Mouse (Mus musculus) midbrain, embryonic 10.5 days (tissue): Measurements from ENCODE around the gene Olfml3. TPM values are rescaled to one million over a fixed set of nuclear protein-coding genes. Genes with fewer than 3 reads are reported as not detected.

Experiments used
- DNase-seq: peaks from one replicate; pipeline ENCODE4 v3.0.0-alpha.2; 2017; ENCODE audit warnings: low spot score
- H3K27ac ChIP-seq: fragments of 300-500 bp; sonication (generic); replicated peaks from 2 replicates; pipeline ENCODE4 v1.5.1; 2016; ENCODE audit warnings: mild to moderate bottlenecking
- H3K27me3 ChIP-seq: fragments of 300-500 bp; sonication (generic); 2 replicates; pipeline ENCODE4 v1.6.1; 2016; ENCODE audit warnings: low read depth, mild to moderate bottlenecking; ENCODE audit not compliant: poor library complexity, severe bottlenecking
- H3K36me3 ChIP-seq: fragments of 300-500 bp; sonication (generic); 2 replicates; pipeline ENCODE4 v1.6.1; 2016; ENCODE audit warnings: mild to moderate bottlenecking, moderate library complexity
- H3K4me1 ChIP-seq: fragments of 300-500 bp; sonication (generic); 2 replicates; pipeline ENCODE4 v1.6.1; 2016
- H3K4me3 ChIP-seq: fragments of 300-500 bp; sonication (generic); 2 replicates; pipeline ENCODE4 v1.5.1; 2016; ENCODE audit warnings: mild to moderate bottlenecking, moderate library complexity
- H3K9me3 ChIP-seq: fragments of 300-500 bp; sonication (generic); replicated peaks from 2 replicates; pipeline ENCODE4 v1.6.1; 2016; ENCODE audit warnings: mild to moderate bottlenecking
- WGBS: fragments of 180-500 bp; shearing (Covaris S2); methylation state at CpG from one replicate; pipeline ENCODE4 v1.1.7; 2016; 5-methylcytosine and 5-hydroxymethylcytosine counted together
- polyA plus RNA-seq: library from polyadenylated mRNA; unstranded; fragments of >200 nt; fragmentation: Nextera tagmentation; extraction: Ambion mirVana; gene quantifications from 2 replicates; pipeline ENCODE4 v1.2.1, GENCODE M21; 2016

Olfml3 gene
- polyA plus RNA-seq, 1 experiment from 2014 or later, result 9.9 TPM

GRCm38 (mm10) chr3:103735776-103736600 lies 1.8 kb downstream of the Olfml3 start:
- WGBS, result 75% methylated on average over 28 of the region's 28 CpGs
- Histone ChIP-seq H3K9me3 (peaks cover 6% of the 10 kb centered on the region; the same call in 1 of the 2 replicates), H3K36me3 (peaks cover 10% of the 10 kb centered on the region), H3K27ac (peak overlapping the region; percentile 91), H3K27me3 (peaks cover 13% of the 10 kb centered on the region; the same call in 1 of the 2 replicates), H3K4me1 (peaks cover 81% of the 10 kb centered on the region), H3K4me3 (peak overlapping the region; percentile 14; the same call in 1 of the 2 replicates)
- no peak for DNase-seq

DNA sequence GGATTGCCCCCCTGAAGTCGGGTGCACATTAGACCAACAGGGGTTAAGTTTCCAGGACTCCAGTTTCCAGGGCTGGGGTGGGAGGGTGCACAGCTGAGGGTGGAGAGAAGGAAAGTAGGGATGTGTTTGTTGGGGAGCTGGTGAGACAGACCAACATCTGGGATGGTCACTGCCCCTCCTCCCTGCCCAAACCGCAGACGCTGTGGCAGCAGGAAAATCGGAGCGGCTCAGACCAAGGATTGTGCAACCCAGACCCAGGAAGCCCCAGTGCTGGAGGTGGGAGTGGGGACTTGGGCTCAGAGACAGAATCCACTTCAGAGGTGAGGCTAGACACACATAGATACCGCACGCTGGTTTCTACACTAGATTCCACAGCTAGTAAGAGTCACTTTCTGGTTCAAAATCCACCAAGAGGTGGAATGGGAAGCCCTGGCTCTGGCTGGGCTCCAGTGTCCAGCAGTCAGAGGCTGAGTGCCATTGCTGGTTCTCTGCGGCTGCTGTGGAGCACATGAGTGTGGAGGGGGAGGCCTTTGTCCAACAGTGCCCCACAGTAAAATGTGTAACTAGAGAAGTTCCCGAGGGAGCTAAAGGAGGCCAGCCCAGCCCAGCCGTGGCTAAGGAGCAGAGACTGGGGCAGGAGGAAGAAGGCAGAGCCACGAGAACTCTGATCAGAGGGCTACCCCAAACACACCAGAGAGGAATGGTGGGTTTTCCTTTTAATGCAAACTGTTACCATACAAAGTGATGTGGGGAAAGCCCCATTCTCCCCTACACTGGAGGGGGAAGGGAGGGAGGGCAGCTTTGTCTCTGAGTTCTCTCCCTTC lies 2.9 kb downstream of the Olfml3 start:
- H3K4me3 ChIP-seq, result peak overlapping the region; percentile 36
- H3K36me3 ChIP-seq, result peaks cover 10% of the 10 kb centered on the region
- H3K9me3 ChIP-seq, result peaks cover 6% of the 10 kb centered on the region; the same call in 1 of the 2 replicates
- peaks cover 13% of the 10 kb centered on the region; the same call in 1 of the 2 replicates for H3K27me3 ChIP-seq
- peaks cover 71% of the 10 kb centered on the region for H3K4me1 ChIP-seq
- 8% methylated on average over 11 of the region's 11 CpGs for WGBS
- peak; percentile 55 for DNase-seq
- H3K27ac ChIP-seq, result peak overlapping the region; percentile 91

DNA sequence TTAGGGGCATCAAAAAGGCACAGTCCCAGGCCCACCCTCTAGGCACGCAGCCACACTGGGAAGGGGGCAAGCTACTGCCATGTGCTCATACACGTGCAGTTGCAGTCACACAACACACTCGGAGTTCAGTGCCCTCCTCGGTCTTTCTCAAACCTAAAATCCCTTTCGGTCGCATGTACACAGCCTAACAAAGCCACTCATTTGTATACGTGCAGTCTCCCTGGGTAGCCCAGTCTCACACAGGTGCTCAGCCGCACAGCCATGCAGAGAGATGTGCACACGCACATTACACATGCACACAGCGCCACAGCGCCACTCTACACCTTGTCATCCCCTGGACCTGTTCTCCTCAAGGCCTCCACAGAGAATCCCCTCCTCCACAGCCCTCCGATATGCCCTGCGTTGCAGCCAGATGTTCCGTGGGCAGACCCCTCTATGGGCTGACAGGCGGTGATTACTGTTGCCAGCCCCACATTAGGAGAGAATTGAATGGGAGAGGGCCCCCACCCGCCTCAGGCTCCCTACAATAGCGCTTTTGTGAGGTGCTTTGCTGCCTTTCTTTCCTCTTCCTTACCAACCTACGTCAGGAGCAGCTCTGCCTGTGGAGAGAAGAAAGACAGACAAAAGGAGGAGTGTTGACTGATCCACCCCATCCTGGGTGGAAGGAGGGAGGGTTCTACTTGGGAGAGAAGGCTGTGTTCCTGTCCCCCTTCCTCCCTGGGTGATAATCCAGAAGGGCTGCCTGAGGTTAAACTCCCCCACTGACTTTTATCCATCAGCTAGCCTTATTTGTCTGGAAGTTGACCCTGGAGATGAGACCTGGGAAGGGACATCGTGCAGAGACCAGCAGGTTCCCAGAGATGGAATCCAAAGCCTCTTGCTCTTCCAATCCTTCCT lies 3.8 kb downstream of the Olfml3 start:
- Histone ChIP-seq H3K9me3 (peaks cover 6% of the 10 kb centered on the region; the same call in 1 of the 2 replicates), H3K27ac (peak overlapping the region; percentile 91), H3K36me3 (peaks cover 10% of the 10 kb centered on the region), H3K27me3 (peaks cover 13% of the 10 kb centered on the region; the same call in 1 of the 2 replicates), H3K4me1 (peaks cover 65% of the 10 kb centered on the region), H3K4me3 (peak overlapping the region; percentile 36)
- 12% methylated on average over 19 of the region's 19 CpGs for WGBS
- peak; percentile 70 for DNase-seq

DNA sequence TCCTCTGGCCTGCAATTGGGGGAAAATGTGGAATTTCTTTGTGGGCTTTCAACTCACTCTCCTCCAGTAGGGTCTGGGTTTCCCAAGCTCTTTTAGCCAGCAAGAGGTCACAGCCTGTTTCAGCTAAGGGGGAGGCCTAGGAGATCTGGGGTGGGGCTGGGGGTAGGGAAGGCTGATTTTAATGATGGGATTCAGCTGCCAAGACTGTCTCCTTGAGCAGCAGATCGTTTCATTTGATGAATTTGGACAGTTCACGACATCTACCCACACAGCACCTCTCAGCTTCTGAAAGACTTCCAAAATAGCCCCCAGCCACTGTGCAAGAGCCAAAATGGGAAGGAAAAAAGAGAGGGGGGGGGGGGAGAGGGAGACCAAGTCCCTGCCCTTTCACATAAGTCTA lies 4.6 kb downstream of the Olfml3 start:
- Histone ChIP-seq H3K27me3 (peaks cover 13% of the 10 kb centered on the region; the same call in 1 of the 2 replicates), H3K9me3 (peaks cover 6% of the 10 kb centered on the region; the same call in 1 of the 2 replicates), H3K27ac (peak overlapping the region; percentile 91), H3K36me3 (peaks cover 10% of the 10 kb centered on the region), H3K4me3 (no peak overlapping the region), H3K4me1 (peaks cover 56% of the 10 kb centered on the region)
- 39% methylated on average over 2 of the region's 2 CpGs for WGBS
- no peak for DNase-seq

GRCm38 (mm10) chr3:103732116-103732515 lies 5.7 kb downstream of the Olfml3 start:
- peaks cover 10% of the 10 kb centered on the region for H3K36me3 ChIP-seq
- no peak overlapping the region for H3K4me3 ChIP-seq
- 89% methylated on average over 3 of the region's 3 CpGs for WGBS
- H3K4me1 ChIP-seq, result peaks cover 45% of the 10 kb centered on the region
- peaks cover 13% of the 10 kb centered on the region; the same call in 1 of the 2 replicates for H3K27me3 ChIP-seq
- H3K9me3 ChIP-seq, result peaks cover 6% of the 10 kb centered on the region; the same call in 1 of the 2 replicates
- no peak for DNase-seq
- no peak overlapping the region for H3K27ac ChIP-seq

GRCm38 (mm10) chr3:103729850-103730249 lies 8.0 kb downstream of the Olfml3 start:
- Histone ChIP-seq H3K9me3 (peaks cover 6% of the 10 kb centered on the region; the same call in 1 of the 2 replicates), H3K4me1 (peaks cover 30% of the 10 kb centered on the region)

GRCm38 (mm10) chr3:103727813-103728326 lies 9.9 kb downstream of the Olfml3 start:
- DNase-seq, result no peak
- H3K36me3 ChIP-seq, result peaks cover 3% of the 10 kb centered on the region; the same call in 1 of the 2 replicates
- H3K9me3 ChIP-seq, result peaks cover 6% of the 10 kb centered on the region; the same call in 1 of the 2 replicates
- H3K27ac ChIP-seq, result no peak overlapping the region
- H3K27me3 ChIP-seq, result no peaks in the 10 kb centered on the region
- H3K4me3 ChIP-seq, result no peak overlapping the region
- peaks cover 10% of the 10 kb centered on the region for H3K4me1 ChIP-seq
- 72% methylated on average over 2 of the region's 2 CpGs for WGBS

More at GRCm38 (mm10) chr3:103729850-103730249, 8.0 kb downstream of the Olfml3 start:
- no peak overlapping the region for H3K4me3 ChIP-seq
- H3K36me3 ChIP-seq, result peaks cover 3% of the 10 kb centered on the region; the same call in 1 of the 2 replicates
- DNase-seq, result no peak
- no peak overlapping the region for H3K27ac ChIP-seq
- no peaks in the 10 kb centered on the region for H3K27me3 ChIP-seq
- 93% methylated on average over 9 of the region's 9 CpGs for WGBS

GRCm38 (mm10) chr3:103726642-103727041 lies 11.2 kb downstream of the Olfml3 start:
- Histone ChIP-seq H3K4me1 (peaks cover 7% of the 10 kb centered on the region), H3K36me3 (no peaks in the 10 kb centered on the region), H3K27ac (no peak overlapping the region), H3K9me3 (no peaks in the 10 kb centered on the region), H3K27me3 (no peaks in the 10 kb centered on the region), H3K4me3 (no peak overlapping the region)
- no peak for DNase-seq
- 63% methylated on average over 3 of the region's 3 CpGs for WGBS

- Histone ChIP-seq H3K36me3 (no peaks in the 10 kb centered on the region), H3K27ac (no peak overlapping the region), H3K4me3 (no peak overlapping the region), H3K4me1 (peaks cover 7% of the 10 kb centered on the region), H3K9me3 (no peaks in the 10 kb centered on the region), H3K27me3 (no peaks in the 10 kb centered on the region)
- WGBS, result 72% methylated on average over 3 of the region's 3 CpGs
- no peak for DNase-seq
These were observed 13.7 kb downstream of the Olfml3 start for GRCm38 (mm10) chr3:103724137-103724536.

- Histone ChIP-seq H3K27me3 (peaks cover 14% of the 10 kb centered on the region), H3K27ac (no peak overlapping the region), H3K4me1 (peaks cover 27% of the 10 kb centered on the region), H3K36me3 (no peaks in the 10 kb centered on the region), H3K4me3 (no peak overlapping the region), H3K9me3 (no peaks in the 10 kb centered on the region)
- 88% methylated on average over 4 of the region's 4 CpGs for WGBS
- DNase-seq, result no peak
These were observed 19.1 kb downstream of the Olfml3 start for GRCm38 (mm10) chr3:103718728-103719127.

- no peaks in the 10 kb centered on the region for H3K36me3 ChIP-seq
- H3K4me3 ChIP-seq, result no peak overlapping the region
- H3K27ac ChIP-seq, result peak overlapping the region; percentile 77
- peaks cover 14% of the 10 kb centered on the region for H3K27me3 ChIP-seq
- no peaks in the 10 kb centered on the region for H3K9me3 ChIP-seq
- DNase-seq, result peak; percentile 25
- 56% methylated on average over 15 of the region's 15 CpGs for WGBS
- peaks cover 27% of the 10 kb centered on the region for H3K4me1 ChIP-seq
These were observed 20.7 kb downstream of the Olfml3 start for GRCm38 (mm10) chr3:103716774-103717760.
